Mouse (Mus musculus) spleen, adult 2 months (tissue): ENCODE measurements at regions not wholly inside any gene's neighbourhood (a gene's known extent, or its start where the extent isn't known, plus 50 kb on each side); places are given as distances from the start of the nearest gene placed in this dataset.
"Not testable (repeated sequence)": the region's sequence is repeated elsewhere in the genome, so short reads cannot be mapped to it uniquely, and the experiment has no call there.

ENCODE experiments used
- DNase-seq, 2 experiments: peaks; one replicate each; pipeline versions ENCODE4 v3.0.0 to v3.0.0-alpha.2; 2012 to 2021; ENCODE audit warnings: low spot score in 2 of 2, low read depth in 1 of 2
- H3K27ac ChIP-seq: fragments of 200-500 bp; 2 replicates; pipeline ENCODE4 v1.5.1; 2012; ENCODE audit warnings: low read length, inconsistent platforms; ENCODE audit not compliant: insufficient read depth
- H3K27me3 ChIP-seq: fragments of 200-500 bp; 2 replicates; pipeline ENCODE4 v1.6.1; 2012; ENCODE audit warnings: mild to moderate bottlenecking, moderate library complexity, low read length, inconsistent platforms; ENCODE audit not compliant: control insufficient read depth, insufficient read depth
- H3K36me3 ChIP-seq: fragments of 200-500 bp; 2 replicates; pipeline ENCODE4 v1.6.1; 2012; ENCODE audit warnings: mild to moderate bottlenecking, low read length, inconsistent platforms; ENCODE audit not compliant: control insufficient read depth, insufficient read depth
- H3K4me1 ChIP-seq: fragments of 200-500 bp; 2 replicates; pipeline ENCODE4 v1.6.1; 2011; ENCODE audit warnings: inconsistent platforms; ENCODE audit not compliant: control insufficient read depth, insufficient read depth, insufficient read length
- H3K4me3 ChIP-seq: fragments of 200-500 bp; 2 replicates; pipeline ENCODE4 v1.5.1; 2011; ENCODE audit warnings: mild to moderate bottlenecking, inconsistent platforms; ENCODE audit not compliant: insufficient read depth, insufficient read length; ENCODE audit errors: extremely low read depth
- CTCF ChIP-seq: fragments of 200-500 bp; IDR thresholded peaks from 2 replicates; pipeline ENCODE4 v1.5.1; 2011; ENCODE audit warnings: mild to moderate bottlenecking, inconsistent platforms; ENCODE audit not compliant: insufficient read depth, insufficient read length, insufficient replicate concordance; ENCODE audit errors: extremely low read depth
- POLR2A ChIP-seq: fragments of 200-500 bp; IDR thresholded peaks from 2 replicates; pipeline ENCODE4 v1.6.1; 2011; ENCODE audit warnings: low read depth, low read length, inconsistent platforms
- WGBS: fragments of 180-500 bp; shearing (Covaris S2); methylation state at CpG from one replicate; pipeline ENCODE4 v1.1.7; 2018; 5-methylcytosine and 5-hydroxymethylcytosine counted together

GRCm38 (mm10) chr7:58445781-58446180 is 210.2 kb upstream of the Atp10a start:
- peaks cover 2% of the 10 kb centered on the region; the same call in 1 of the 2 replicates for H3K4me1 ChIP-seq
- H3K36me3 ChIP-seq = no peaks in the 10 kb centered on the region
- DNase-seq = no peak
- H3K4me3 ChIP-seq = no peak overlapping the region
- no peak for TF ChIP-seq CTCF
- no peak for TF ChIP-seq POLR2A
- 90% methylated on average over 1 of the region's 1 CpGs for WGBS
- no peak overlapping the region for H3K27ac ChIP-seq
- H3K27me3 ChIP-seq = no peaks in the 10 kb centered on the region

GRCm38 (mm10) chr7:58446261-58446660 is 209.7 kb upstream of the Atp10a start:
- TF ChIP-seq POLR2A (no peak), CTCF (no peak)
- H3K4me1 ChIP-seq = peaks cover 2% of the 10 kb centered on the region; the same call in 1 of the 2 replicates
- no peak overlapping the region for H3K27ac ChIP-seq
- no peak for DNase-seq
- H3K27me3 ChIP-seq = no peaks in the 10 kb centered on the region
- no peaks in the 10 kb centered on the region for H3K36me3 ChIP-seq
- no peak overlapping the region for H3K4me3 ChIP-seq

- Histone ChIP-seq H3K4me3 (no peak overlapping the region), H3K27ac (peak overlapping the region; percentile 57; the same call in 1 of the 2 replicates), H3K36me3 (no peaks in the 10 kb centered on the region), H3K4me1 (peaks cover 2% of the 10 kb centered on the region; the same call in 1 of the 2 replicates), H3K27me3 (no peaks in the 10 kb centered on the region)
- 26% methylated on average over 3 of the region's 3 CpGs for WGBS
- TF ChIP-seq CTCF (no peak), POLR2A (no peak)
- peak; percentile 9 to 58 for DNase-seq
These were observed 207.2 kb upstream of the Atp10a start for GRCm38 (mm10) chr7:58448727-58449126.

DNA sequence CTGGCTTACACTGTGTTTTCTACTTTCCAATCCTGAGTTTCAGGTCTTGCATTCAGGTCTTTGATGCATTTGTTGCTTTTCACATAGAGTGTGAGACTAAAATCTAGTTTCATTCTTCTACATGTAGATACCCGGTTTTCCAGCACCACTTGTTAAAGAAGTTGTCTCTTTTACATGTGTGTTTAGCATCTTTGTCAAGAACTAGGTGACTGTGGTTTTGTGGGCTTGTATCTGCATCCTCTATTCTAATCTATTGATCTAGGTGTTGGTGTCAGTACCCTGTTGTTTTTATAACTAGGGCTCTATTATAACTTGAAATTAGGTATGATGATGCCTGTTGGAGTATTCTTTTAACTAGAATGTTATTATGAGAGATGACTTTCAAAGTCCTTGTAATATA is 204.0 kb upstream of the Atp10a start:
- WGBS = 52% methylated on average over 1 of the region's 1 CpGs
- H3K36me3 ChIP-seq = no peaks in the 10 kb centered on the region
- no peak for TF ChIP-seq CTCF
- no peak for TF ChIP-seq POLR2A
- no peak overlapping the region for H3K4me3 ChIP-seq
- no peaks in the 10 kb centered on the region for H3K27me3 ChIP-seq
- peak in 1 of 2 experiments; percentile 22 for DNase-seq
- no peaks in the 10 kb centered on the region for H3K4me1 ChIP-seq
- H3K27ac ChIP-seq = peak overlapping the region; percentile 41; the same call in 1 of the 2 replicates

GRCm38 (mm10) chr7:58458146-58458545 is 197.8 kb upstream of the Atp10a start:
- not testable (repeated sequence) for H3K4me1 ChIP-seq, H3K27me3 ChIP-seq, H3K27ac ChIP-seq, DNase-seq, H3K36me3 ChIP-seq, H3K4me3 ChIP-seq
- WGBS = 91% methylated on average over 3 of the region's 3 CpGs

- WGBS = 98% methylated on average over 2 of the region's 2 CpGs
- Histone ChIP-seq H3K27ac (no peak overlapping the region), H3K4me1 (no peaks in the 10 kb centered on the region), H3K4me3 (no peak overlapping the region), H3K36me3 (no peaks in the 10 kb centered on the region), H3K27me3 (no peaks in the 10 kb centered on the region)
- TF ChIP-seq POLR2A (no peak), CTCF (no peak)
- no peak for DNase-seq
These were observed 195.0 kb upstream of the Atp10a start for GRCm38 (mm10) chr7:58460939-58461338.

GRCm38 (mm10) chr7:58473150-58473549 is 182.8 kb upstream of the Atp10a start:
- Histone ChIP-seq H3K27me3 (no peaks in the 10 kb centered on the region), H3K36me3 (no peaks in the 10 kb centered on the region), H3K4me3 (no peak overlapping the region), H3K27ac (no peak overlapping the region), H3K4me1 (no peaks in the 10 kb centered on the region)
- TF ChIP-seq CTCF (no peak), POLR2A (no peak)
- DNase-seq = no peak
- 61% methylated on average over 3 of the region's 3 CpGs for WGBS
